Mouse (Mus musculus) CH12.LX (cell line): ENCODE results near the gene Ttll13.

ENCODE experiments used
- CTCF ChIP-seq, 2 experiments: IDR thresholded peaks in 1 of 2; conservative IDR thresholded peaks in 1 of 2; 2 replicates each; pipeline ENCODE4 v1.5.1; 2011 to 2012; ENCODE audit warnings: low read depth in 2 of 2, low read length in 2 of 2, improper control_type of control experiment in 1 of 2, inconsistent platforms in 1 of 2, mild to moderate bottlenecking in 1 of 2, moderate library complexity in 1 of 2
- IRF4 ChIP-seq: IDR thresholded peaks from 2 replicates; pipeline ENCODE4 v1.6.1; 2014; ENCODE audit warnings: low read depth, mild to moderate bottlenecking, inconsistent platforms, low read length, improper control_type of control experiment
- MEF2A ChIP-seq: IDR thresholded peaks from 2 replicates; pipeline ENCODE4 v1.6.1; 2014; ENCODE audit warnings: low read depth, mild to moderate bottlenecking, inconsistent platforms, low read length, improper control_type of control experiment, borderline replicate concordance
- POLR2A ChIP-seq: IDR thresholded peaks from 2 replicates; pipeline ENCODE4 v1.6.1; 2011; ENCODE audit warnings: low read depth, mild to moderate bottlenecking, improper control_type of control experiment, low read length
- POLR2AphosphoS2 ChIP-seq: IDR thresholded peaks from 2 replicates; pipeline ENCODE4 v1.6.1; 2011; ENCODE audit warnings: low read depth, low read length, improper control_type of control experiment
- RCOR1 ChIP-seq: conservative IDR thresholded peaks from 2 replicates; pipeline ENCODE4 v1.6.1; 2012; ENCODE audit warnings: low read depth, mild to moderate bottlenecking, inconsistent platforms, low read length, improper control_type of control experiment
- ZNF384 ChIP-seq: IDR thresholded peaks from 2 replicates; pipeline ENCODE4 v1.6.1; 2012; ENCODE audit warnings: low read depth, low read length, improper control_type of control experiment, inconsistent platforms

DNA sequence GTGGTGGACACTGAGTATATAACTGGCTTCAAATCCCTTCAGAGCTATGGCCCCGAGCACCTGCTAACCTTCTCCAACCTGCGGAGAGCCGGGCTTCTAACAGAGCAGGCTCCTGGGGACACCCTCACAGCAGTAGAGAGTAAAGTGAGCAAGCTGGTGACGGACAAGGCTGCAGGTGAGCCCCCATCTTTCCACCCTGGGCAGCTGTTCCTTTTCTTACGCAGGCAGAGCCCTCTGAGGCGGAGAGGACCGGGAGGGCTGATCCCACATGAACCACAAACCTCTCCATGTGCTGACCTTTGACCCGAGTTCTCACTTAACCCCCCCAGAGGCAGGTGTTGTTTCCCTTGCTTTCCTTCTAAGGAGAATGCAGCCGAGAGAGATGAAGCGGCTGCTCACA, 41.6 kb downstream of the Ttll13 start:
- TF ChIP-seq ZNF384 (no peak), CTCF (conservative IDR thresholded peaks at IDR 0.05 in 1 of 2, IDR thresholded peaks at IDR 0.05 in 1 of 2; ENCODE audit: low read depth in 2 of 2, low read length in 2 of 2) (no peak), POLR2A (no peak), MEF2A (no peak), RCOR1 (no peak), POLR2AphosphoS2 (no peak), IRF4 (no peak)
